Mouse (Mus musculus) gastrocnemius, postnatal 10 days (tissue): Measurements from ENCODE around the gene Slc39a5. TPM values are rescaled to one million over a fixed set of nuclear protein-coding genes. Genes with fewer than 3 reads are reported as not detected.

Source experiments
- DNase-seq: peaks from one replicate; pipeline ENCODE4 v3.0.0; 2021; ENCODE audit warnings: mixed read lengths
- long read RNA-seq, 2 experiments: library from polyadenylated mRNA; stranded (forward); transcript quantifications; one replicate each; pipeline ENCODE4 v2.0.0; 2021
- total RNA-seq, 2 experiments: library from RNA; stranded (reverse); gene quantifications; 2 replicates each; pipeline ENCODE4 v1.2.3; 2021

The Slc39a5 gene
- total RNA-seq: not detected
- long read RNA-seq, experiment 1: 0 reads
- long read RNA-seq, experiment 2: 0 reads

- DNase-seq: no peak
Observed at GRCm38 (mm10) chr10:128401056-128401455, at the start of gene Slc39a5. Slc39a5 (minus strand) TSS chr10:128401229.

- no peak for DNase-seq
Observed at GRCm38 (mm10) chr10:128445407-128445806, 44.4 kb upstream of the Slc39a5 start.

- DNase-seq: no peak
Observed at GRCm38 (mm10) chr10:128444354-128444753, 43.3 kb upstream of the Slc39a5 start.

GRCm38 (mm10) chr10:128442718-128443117 lies 41.7 kb upstream of the Slc39a5 start:
- no peak for DNase-seq

GRCm38 (mm10) chr10:128441324-128442119 lies 40.5 kb upstream of the Slc39a5 start:
- no peak for DNase-seq

- no peak for DNase-seq
Observed at GRCm38 (mm10) chr10:128440407-128440806, 39.4 kb upstream of the Slc39a5 start.

- no peak for DNase-seq
Observed at GRCm38 (mm10) chr10:128438675-128439279, 37.7 kb upstream of the Slc39a5 start.

- DNase-seq: no peak
Observed at GRCm38 (mm10) chr10:128436376-128436775, 35.3 kb upstream of the Slc39a5 start.

- DNase-seq: no peak
Observed at GRCm38 (mm10) chr10:128435873-128436272, 34.8 kb upstream of the Slc39a5 start.

GRCm38 (mm10) chr10:128435186-128435823 lies 34.3 kb upstream of the Slc39a5 start:
- DNase-seq: peak; percentile 33

GRCm38 (mm10) chr10:128434681-128435080 lies 33.7 kb upstream of the Slc39a5 start:
- DNase-seq: no peak

GRCm38 (mm10) chr10:128433417-128433816 lies 32.4 kb upstream of the Slc39a5 start:
- DNase-seq: no peak

GRCm38 (mm10) chr10:128429454-128429853 lies 28.4 kb upstream of the Slc39a5 start:
- no peak for DNase-seq

- DNase-seq: no peak
Observed at GRCm38 (mm10) chr10:128429052-128429451, 28.0 kb upstream of the Slc39a5 start.

GRCm38 (mm10) chr10:128425260-128425659 lies 24.2 kb upstream of the Slc39a5 start:
- DNase-seq: no peak

GRCm38 (mm10) chr10:128424604-128425003 lies 23.6 kb upstream of the Slc39a5 start:
- DNase-seq: no peak

- DNase-seq: no peak
Observed at GRCm38 (mm10) chr10:128422426-128422825, 21.4 kb upstream of the Slc39a5 start.

- no peak for DNase-seq
Observed at GRCm38 (mm10) chr10:128414848-128415247, 13.8 kb upstream of the Slc39a5 start.

- no peak for DNase-seq
Observed at GRCm38 (mm10) chr10:128413076-128413475, 12.0 kb upstream of the Slc39a5 start.

- DNase-seq: no peak
Observed at GRCm38 (mm10) chr10:128412558-128412957, 11.5 kb upstream of the Slc39a5 start.

- no peak for DNase-seq
Observed at GRCm38 (mm10) chr10:128412055-128412381, 11.0 kb upstream of the Slc39a5 start.

- peak; percentile 95 for DNase-seq
Observed at GRCm38 (mm10) chr10:128411211-128412054, 10.4 kb upstream of the Slc39a5 start, which contains the start of the genes Nabp2 and Rnf41. Nabp2 (minus strand) TSS chr10:128411492. Rnf41 (plus strand) TSS chr10:128411657.
